Mouse (Mus musculus) left cerebral cortex, adult 18-20 months (tissue): ENCODE data around the gene Dmgdh. TPM values are rescaled to one million over a fixed set of nuclear protein-coding genes. Genes with fewer than 3 reads are reported as not detected.

Source experiments
- DNase-seq, 2 experiments: peaks; one replicate each; pipeline ENCODE4 v3.0.0; 2021 to 2022; ENCODE audit warnings: low spot score in 2 of 2, mixed read lengths in 1 of 2
- microRNA-seq, 2 experiments: library from miRNA; unstranded; fragments of <30 nt; microRNA quantifications; one replicate each; pipeline ENCODE4 v1.2.0; 2021
- total RNA-seq, 2 experiments: library from RNA; stranded (reverse); gene quantifications; 2 replicates each; pipeline ENCODE4 v1.2.3; 2021

The Dmgdh gene
- total RNA-seq, 2 experiments from 2014 or later, result 0.58 to 0.59 TPM

DNA sequence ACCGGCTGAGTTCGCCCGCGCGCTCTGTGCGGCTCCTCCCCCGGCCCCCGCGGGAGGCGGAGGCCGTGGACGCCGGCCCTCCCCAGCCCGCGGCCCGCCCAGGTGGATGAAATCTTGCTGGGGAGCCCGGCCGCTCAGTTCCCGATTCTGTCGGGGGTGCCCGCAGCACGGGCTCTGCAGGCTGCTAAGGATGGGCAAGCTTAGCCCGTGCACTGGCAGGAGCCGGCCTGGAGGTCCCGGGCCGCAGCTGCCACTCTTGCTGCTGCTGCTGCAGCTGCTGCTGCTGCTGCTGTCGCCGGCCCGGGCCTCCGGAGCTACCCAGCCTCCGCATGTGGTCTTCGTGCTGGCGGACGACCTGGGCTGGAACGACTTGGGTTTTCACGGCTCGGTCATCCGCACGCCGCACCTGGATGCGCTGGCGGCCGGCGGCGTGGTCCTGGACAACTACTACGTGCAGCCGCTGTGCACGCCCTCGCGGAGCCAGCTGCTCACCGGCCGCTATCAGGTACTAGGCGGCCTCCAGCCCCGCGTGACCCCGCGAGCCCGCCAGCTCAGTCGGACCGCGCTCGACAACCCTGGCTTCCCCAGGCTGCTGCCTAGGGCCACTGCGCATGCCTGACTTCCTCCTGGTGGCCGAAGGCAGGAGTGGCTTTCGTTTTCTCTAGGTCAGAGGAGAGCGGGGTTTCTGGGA lies 97.5 kb downstream of the Dmgdh start, which contains the start of gene Arsb:
TSS of gene Arsb (plus strand) at position 43 of the 691 bp plus-strand sequence.
- DNase-seq, result peak; percentile 74 to 83

DNA sequence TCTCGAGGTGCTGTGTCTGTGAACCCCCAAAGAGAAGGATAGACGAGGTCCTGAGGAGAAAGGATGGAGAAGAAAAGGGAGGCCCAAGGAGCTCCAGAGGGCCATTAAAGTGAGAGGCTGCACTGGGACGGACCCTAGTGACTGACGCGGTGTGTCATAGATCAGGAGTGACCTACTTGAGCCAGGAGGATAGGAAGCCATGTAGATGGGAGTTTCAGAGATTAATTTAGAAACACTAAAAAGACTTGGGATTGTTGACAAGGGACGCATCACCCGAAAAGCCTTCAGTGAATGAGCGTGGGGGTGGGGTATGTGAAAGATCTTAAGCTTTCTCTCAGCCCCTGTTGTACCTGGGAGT lies 98.0 kb downstream of the Dmgdh start:
- no peak for DNase-seq

DNA sequence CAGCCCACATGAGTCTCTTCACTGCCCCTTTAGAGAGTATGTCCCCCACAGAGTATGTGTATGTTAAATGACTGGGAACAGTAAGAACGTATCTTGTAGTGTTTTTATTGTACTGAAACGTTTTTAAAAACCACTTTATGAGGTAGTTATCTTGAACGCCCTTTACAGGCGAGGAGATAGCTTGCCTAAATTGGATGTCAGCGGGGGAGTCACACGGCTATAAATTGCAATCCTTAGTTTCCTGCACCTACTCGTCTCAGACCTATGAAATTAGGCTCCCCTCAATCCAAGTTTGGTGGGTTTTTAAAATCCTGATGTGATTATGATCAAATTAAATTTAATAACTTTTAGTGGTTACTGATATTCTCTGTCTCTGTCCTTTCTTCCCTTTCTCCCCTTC lies 98.6 kb downstream of the Dmgdh start:
- DNase-seq, result no peak

DNA sequence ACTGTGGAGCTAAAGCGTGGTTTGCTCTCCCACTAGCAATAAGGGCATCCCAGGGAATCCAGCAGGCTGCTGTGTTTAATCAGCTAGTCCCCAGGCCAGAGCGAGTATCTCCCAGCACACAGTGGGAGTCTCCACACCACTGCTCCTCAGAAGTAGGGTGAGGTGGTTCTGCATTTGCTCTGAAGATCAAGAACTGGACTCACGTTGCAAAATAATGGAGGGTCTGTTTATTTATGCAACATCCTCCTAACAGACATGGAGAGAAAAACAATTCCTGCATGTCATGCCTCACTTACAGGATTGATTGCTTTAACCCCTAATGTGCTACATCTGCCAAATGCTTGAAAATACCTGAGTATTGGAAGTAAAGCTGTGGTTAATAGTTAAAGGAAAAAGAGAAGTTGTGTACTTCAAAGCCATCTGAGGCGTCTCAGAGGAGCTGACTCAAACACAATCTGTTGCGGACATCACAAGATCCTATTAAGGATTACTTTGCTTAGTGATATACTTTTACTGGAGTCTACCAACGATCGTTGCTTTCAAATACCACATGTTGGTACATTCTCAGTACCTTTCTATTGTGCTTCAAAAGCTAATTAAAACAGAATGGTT lies 99.6 kb downstream of the Dmgdh start:
- DNase-seq, result no peak

DNA sequence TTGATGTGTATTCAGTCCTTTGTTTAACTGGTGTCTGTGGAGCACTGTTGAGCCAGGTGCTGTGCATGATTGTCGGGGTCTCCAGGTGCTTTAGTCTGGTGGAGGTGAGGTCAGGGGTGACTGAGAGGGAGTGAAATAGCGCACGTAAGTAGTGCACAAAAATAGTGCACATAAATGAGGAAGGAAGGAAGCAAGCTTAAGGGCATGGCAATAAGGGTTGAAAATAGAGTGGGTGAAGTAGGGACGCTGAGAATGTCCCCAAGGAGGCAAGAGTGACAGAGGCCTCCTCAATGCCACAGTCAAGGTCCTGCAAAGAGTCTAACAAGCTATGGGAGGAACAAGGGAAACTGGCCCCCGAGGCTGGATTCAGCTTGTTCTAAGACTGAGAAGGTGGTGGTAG lies 108.6 kb downstream of the Dmgdh start:
- DNase-seq, result no peak

DNA sequence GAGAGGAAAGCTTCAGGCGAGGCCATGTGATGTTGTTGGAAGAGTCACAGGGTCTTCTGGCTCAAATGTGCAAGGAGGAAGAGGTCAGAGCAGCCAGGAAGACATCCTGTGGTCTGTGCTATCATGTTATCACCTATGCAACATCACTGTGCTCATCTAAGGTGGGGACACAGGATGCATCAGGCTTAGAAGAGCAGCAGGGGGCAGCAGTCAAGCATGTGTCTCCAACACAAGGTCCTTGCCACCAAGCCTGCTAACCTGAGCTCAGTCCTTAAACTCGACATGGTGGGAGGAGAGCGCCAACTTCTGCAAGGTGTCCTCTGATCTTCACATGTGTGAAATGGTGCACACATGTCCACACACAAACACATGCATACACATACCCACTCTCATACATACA lies 111.1 kb downstream of the Dmgdh start:
- no peak for DNase-seq

DNA sequence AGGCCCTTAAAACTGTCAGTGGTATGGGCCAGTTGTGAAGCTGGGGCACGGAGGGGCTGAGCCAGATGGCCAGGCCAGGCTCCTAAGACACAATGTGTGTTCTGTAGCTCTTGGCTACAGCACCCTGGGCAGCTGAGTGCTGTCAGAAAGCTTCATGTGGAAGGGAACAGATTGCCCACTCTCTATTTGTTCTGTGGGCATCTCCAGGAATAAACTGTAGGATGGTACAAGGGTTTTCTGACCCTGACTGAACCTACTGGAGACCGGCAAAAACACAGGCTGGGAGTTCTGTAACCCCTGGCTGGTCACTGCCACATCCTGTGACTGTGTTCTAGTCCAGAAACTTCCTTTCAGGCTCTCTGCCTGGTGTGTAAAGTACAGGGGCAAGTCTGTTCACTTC lies 111.8 kb downstream of the Dmgdh start:
- DNase-seq, result no peak

DNA sequence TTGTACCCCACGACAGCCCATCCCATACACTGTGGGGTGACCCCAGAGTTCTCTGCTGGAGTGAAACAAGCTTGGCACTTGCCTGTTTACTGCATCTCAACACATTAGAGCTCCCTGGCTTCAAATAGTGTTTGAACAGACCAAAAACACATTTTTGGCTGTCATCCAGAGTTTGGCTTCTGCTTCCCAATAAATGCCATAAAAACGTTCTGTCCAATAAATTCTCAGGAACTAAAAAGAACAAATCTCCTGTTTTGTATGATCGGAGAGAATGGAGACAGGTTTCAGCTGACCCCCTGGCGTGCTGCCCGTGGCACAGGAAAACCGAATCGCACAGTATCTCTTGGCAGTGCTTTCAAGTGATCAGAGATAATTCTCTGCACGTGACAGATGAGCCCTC lies 113.4 kb downstream of the Dmgdh start:
- no peak for DNase-seq

DNA sequence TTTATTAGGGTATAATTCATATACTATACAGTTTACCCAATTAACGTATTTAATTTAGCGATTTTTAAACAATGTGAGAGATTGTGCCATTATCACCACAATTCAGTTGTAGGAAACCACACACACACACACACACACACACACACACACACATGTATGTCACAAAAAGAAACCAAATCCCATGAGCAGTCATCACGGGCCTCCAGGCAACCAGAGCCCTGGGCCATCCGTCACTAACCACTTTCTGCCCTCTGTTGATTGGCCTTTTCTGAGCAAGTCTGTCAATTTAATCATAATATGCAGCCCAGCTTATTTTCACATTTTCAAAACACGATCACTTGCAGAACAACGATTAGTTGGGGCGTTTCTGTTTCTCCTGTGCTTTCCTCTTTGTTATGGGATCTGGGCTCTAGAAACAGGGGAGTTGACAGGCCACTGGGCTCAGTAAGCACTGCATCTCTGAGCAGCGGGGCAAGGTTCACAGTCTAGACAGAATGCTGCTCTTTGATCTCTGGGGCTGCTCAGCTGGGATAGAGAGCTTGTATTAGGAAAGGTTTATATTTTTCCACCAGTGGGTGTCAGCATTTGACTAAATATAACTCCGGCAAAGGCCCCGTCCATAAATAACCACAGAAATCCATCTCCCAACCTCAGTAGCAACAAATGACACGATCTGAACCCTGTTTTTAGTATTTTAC lies 118.9 kb downstream of the Dmgdh start:
- DNase-seq, result peak in 1 of 2 experiments; percentile 25

DNA sequence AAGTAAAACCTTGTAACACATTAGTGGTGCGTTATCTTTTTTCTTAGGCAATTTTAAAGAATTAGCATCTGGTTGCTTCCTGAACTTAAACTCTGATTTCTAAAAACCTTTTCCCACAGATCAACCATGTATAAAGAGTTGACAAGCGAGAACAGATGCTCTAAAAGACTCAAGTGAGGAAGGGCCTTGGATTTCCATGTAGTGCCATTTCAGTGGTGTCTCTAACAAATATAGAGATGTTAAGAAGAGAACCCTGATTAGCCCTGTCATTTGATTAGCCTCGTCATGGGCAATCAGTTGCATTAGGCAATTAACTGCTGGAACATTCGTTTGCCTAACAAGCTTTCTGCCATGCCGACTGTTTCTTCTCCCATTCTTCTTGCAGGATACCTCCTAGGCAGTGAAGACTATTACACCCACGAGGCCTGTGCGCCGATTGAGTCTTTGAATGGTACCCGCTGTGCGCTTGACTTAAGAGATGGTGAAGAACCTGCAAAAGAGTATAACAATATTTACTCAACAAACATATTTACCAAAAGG lies 119.5 kb downstream of the Dmgdh start:
- no peak for DNase-seq

DNA sequence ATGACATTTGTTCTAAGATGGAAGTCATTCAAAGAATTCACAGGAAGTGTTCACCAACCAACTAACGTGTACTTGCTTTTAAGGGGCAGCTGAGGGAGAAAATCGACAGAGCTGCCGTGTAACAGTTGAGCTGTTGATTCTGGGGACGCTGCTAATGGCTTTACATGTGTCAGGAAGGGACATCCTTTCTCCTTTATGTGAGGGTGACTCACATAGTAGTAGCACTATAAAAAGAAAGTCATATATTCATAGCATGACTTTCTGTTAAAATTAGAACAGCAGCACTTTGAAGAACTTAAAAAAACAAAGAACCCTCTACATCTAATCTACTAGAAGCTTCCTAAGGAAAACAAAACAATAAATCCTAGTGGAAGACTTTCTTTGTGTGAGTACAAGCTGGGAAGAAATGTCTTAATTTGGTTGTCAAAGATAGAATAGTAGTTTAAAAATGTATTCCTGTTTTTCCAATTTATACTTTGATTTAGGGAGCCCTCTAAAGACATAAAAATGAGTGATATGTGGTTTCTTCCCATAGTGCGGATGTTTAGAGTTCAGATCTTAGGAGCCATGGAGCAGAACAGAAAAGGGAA lies 122.9 kb downstream of the Dmgdh start:
- no peak for DNase-seq

Small RNA genes lying within 50 kb of the gene (microRNA-seq; reads per million reads assigned to microRNA genes)
- 0 reads per million in 2 experiments for gene Mir5624

Other genes with a start within 250 kb of the Dmgdh start
- 10 to 100 TPM; 41.8 to 42.0 TPM for gene Jmy, start 174.6 kb upstream of the Dmgdh start, total RNA-seq
- not detected for gene Bhmt, start 36.5 kb upstream of the Dmgdh start, total RNA-seq
- under 1 TPM; 0.23 to 0.40 TPM for gene Bhmt2, start 131 bp upstream of the Dmgdh start, total RNA-seq
- 10 to 100 TPM; 78.5 to 79.3 TPM for gene Arsb, start 97.2 kb downstream of the Dmgdh start, total RNA-seq